Mouse (Mus musculus): ENCODE measurements around the gene Pik3cg.

GRCm38 (mm10) chr12:32231398-32231797 lies 22.9 kb upstream of the Pik3cg start:
- TF ChIP-seq CTCF (IDR thresholded peaks at IDR 0.05; ENCODE audit: borderline replicate concordance, extremely low read depth, insufficient read depth, insufficient read length) (no peak), POLR2A (IDR thresholded peaks at IDR 0.05; ENCODE audit: borderline replicate concordance, extremely low read depth, insufficient read depth, insufficient read length, poor library complexity, severe bottlenecking) (no peak)
